Mouse (Mus musculus) neural tube, embryonic 11.5 days (tissue): Measurements from ENCODE around the gene Zfp687. TPM values are rescaled to one million over a fixed set of nuclear protein-coding genes. Genes with fewer than 3 reads are reported as not detected.

Source experiments
- ATAC-seq: fragments of 200-750 bp; cut with Nextera tagmentation; 2 replicates; pipeline ENCODE4 v1.8.0; 2017; ENCODE audit warnings: moderate number of reproducible peaks, mild to moderate bottlenecking, moderate TSS enrichment, moderate library complexity; ENCODE audit not compliant: insufficient read depth, low FRiP score, low TSS enrichment
- DNase-seq: peaks from one replicate; pipeline ENCODE4 v3.0.0-alpha.2; 2015; ENCODE audit warnings: low spot score
- H3K27ac ChIP-seq: fragments of 300-500 bp; sonication (generic); 2 replicates; pipeline ENCODE4 v1.5.1; 2014; ENCODE audit warnings: low read depth, mild to moderate bottlenecking, low read length
- H3K27me3 ChIP-seq: fragments of 300-500 bp; sonication (generic); 2 replicates; pipeline ENCODE4 v1.6.1; 2014; ENCODE audit warnings: mild to moderate bottlenecking, low read length, mixed read lengths; ENCODE audit not compliant: control insufficient read depth, insufficient read depth
- H3K36me3 ChIP-seq: fragments of 300-500 bp; sonication (generic); 2 replicates; pipeline ENCODE4 v1.6.1; 2014; ENCODE audit warnings: mild to moderate bottlenecking, low read length, moderate library complexity, mixed read lengths; ENCODE audit not compliant: control insufficient read depth, insufficient read depth
- H3K4me1 ChIP-seq: fragments of 300-500 bp; sonication (generic); 2 replicates; pipeline ENCODE4 v1.6.1; 2014; ENCODE audit warnings: low read length, mixed read lengths; ENCODE audit not compliant: control insufficient read depth, insufficient read depth
- H3K4me2 ChIP-seq: fragments of 300-500 bp; sonication (generic); 2 replicates; pipeline ENCODE4 v1.6.1; 2014; ENCODE audit warnings: low read depth, mild to moderate bottlenecking, moderate library complexity
- H3K4me3 ChIP-seq: fragments of 300-500 bp; sonication (generic); 2 replicates; pipeline ENCODE4 v1.5.1; 2014; ENCODE audit warnings: low read depth, low read length
- H3K9ac ChIP-seq: fragments of 300-500 bp; sonication (generic); 2 replicates; pipeline ENCODE4 v1.6.1; 2014; ENCODE audit warnings: mild to moderate bottlenecking, low read length
- H3K9me3 ChIP-seq: fragments of 300-500 bp; sonication (generic); 2 replicates; pipeline ENCODE4 v1.6.1; 2016; ENCODE audit warnings: low read length; ENCODE audit not compliant: control insufficient read depth
- WGBS: fragments of 180-500 bp; shearing (Covaris S2); extraction: QIAGEN DNeasy Blood & Tissue Kit; methylation state at CpG from one replicate; pipeline ENCODE4 v1.1.7; 2014; 5-methylcytosine and 5-hydroxymethylcytosine counted together
- microRNA-seq: library from miRNA; unstranded; fragments of <30 nt; microRNA quantifications from one replicate; pipeline ENCODE4, GENCODE M21; 2016
- polyA plus RNA-seq: library from polyadenylated mRNA; unstranded; fragments of >200 nt; fragmentation: Nextera tagmentation; extraction: Ambion mirVana; gene quantifications from 2 replicates; pipeline ENCODE4 v1.2.1, GENCODE M21; 2014

Zfp687 gene
- polyA plus RNA-seq, 1 experiment from 2014 or later: 27.6 TPM

GRCm38 (mm10) chr3:94960322-94960721 is 54.9 kb downstream of the Zfp687 start:
- peaks cover under 1% of the 10 kb centered on the region; the same call in 1 of the 2 replicates for H3K4me1 ChIP-seq
- H3K9me3 ChIP-seq: no peaks in the 10 kb centered on the region
- DNase-seq (no peak), ATAC-seq (no peak)
- no peaks in the 10 kb centered on the region for H3K27me3 ChIP-seq
- no peak overlapping the region for H3K9ac ChIP-seq
- no peak overlapping the region for H3K27ac ChIP-seq
- H3K4me3 ChIP-seq: no peak overlapping the region
- H3K36me3 ChIP-seq: peaks cover 2% of the 10 kb centered on the region; the same call in 1 of the 2 replicates
- WGBS: 59% methylated on average over 5 of the region's 5 CpGs
- no peak overlapping the region for H3K4me2 ChIP-seq

- Histone ChIP-seq H3K27me3 (no peaks in the 10 kb centered on the region), H3K9ac (no peak overlapping the region), H3K4me1 (peaks cover 5% of the 10 kb centered on the region; the same call in 1 of the 2 replicates), H3K4me2 (no peak overlapping the region), H3K4me3 (no peak overlapping the region), H3K9me3 (no peaks in the 10 kb centered on the region), H3K27ac (no peak overlapping the region), H3K36me3 (peaks cover 2% of the 10 kb centered on the region; the same call in 1 of the 2 replicates)
- no peak for DNase-seq
- WGBS: 58% methylated on average over 8 of the region's 8 CpGs
- no peak for ATAC-seq
These were observed 55.4 kb downstream of the Zfp687 start for GRCm38 (mm10) chr3:94959871-94960270.

- DNase-seq (no peak), ATAC-seq (no peak)
- no peak overlapping the region for H3K4me2 ChIP-seq
- H3K27ac ChIP-seq: no peak overlapping the region
- H3K9ac ChIP-seq: no peak overlapping the region
- 87% methylated on average over 8 of the region's 8 CpGs for WGBS
- H3K27me3 ChIP-seq: no peaks in the 10 kb centered on the region
- H3K4me3 ChIP-seq: no peak overlapping the region
- H3K36me3 ChIP-seq: peaks cover 2% of the 10 kb centered on the region; the same call in 1 of the 2 replicates
- H3K9me3 ChIP-seq: no peaks in the 10 kb centered on the region
- H3K4me1 ChIP-seq: peaks cover 6% of the 10 kb centered on the region; the same call in 1 of the 2 replicates
These were observed 57.0 kb downstream of the Zfp687 start for GRCm38 (mm10) chr3:94958295-94958694.

Small RNAs within 50 kb of the gene (microRNA-seq; reads per million reads assigned to microRNA genes)
- not detected for gene Mir7013

Other genes with a start within 250 kb of the Zfp687 start
- gene Cgn, start 229.0 kb downstream of the Zfp687 start, polyA plus RNA-seq: 2.5 and 3.0 TPM in 2 replicates
- 23.6 and 25.0 TPM in 2 replicates for gene Pogz, start 177.9 kb downstream of the Zfp687 start, polyA plus RNA-seq
- 375 and 398 TPM in 2 replicates for gene Psmb4, start 128.5 kb downstream of the Zfp687 start, polyA plus RNA-seq
- 6.2 and 7.8 TPM in 2 replicates for gene Selenbp1, start 82.4 kb downstream of the Zfp687 start, polyA plus RNA-seq
- gene Rfx5, start 61.4 kb downstream of the Zfp687 start, polyA plus RNA-seq: 7.1 and 7.2 TPM in 2 replicates
- 24.8 and 27.0 TPM in 2 replicates for gene Pi4kb, start 40.7 kb downstream of the Zfp687 start, polyA plus RNA-seq
- 315 and 321 TPM in 2 replicates for gene Psmd4, start 27.2 kb upstream of the Zfp687 start, polyA plus RNA-seq
- 12.3 and 13.4 TPM in 2 replicates for gene Pip5k1a, start 91.5 kb upstream of the Zfp687 start, polyA plus RNA-seq
- 243 and 248 TPM in 2 replicates for gene Vps72, start 95.6 kb upstream of the Zfp687 start, polyA plus RNA-seq
- 0.57 and 1.0 TPM in 2 replicates for gene Tmod4, start 109.0 kb upstream of the Zfp687 start, polyA plus RNA-seq
- 85.0 and 89.6 TPM in 2 replicates for gene Scnm1, start 118.6 kb upstream of the Zfp687 start, polyA plus RNA-seq
- 15.5 and 17.9 TPM in 2 replicates for gene Lysmd1, start 118.6 kb upstream of the Zfp687 start, polyA plus RNA-seq
- gene Tnfaip8l2, start 126.9 kb upstream of the Zfp687 start, polyA plus RNA-seq: 1.4 and 1.5 TPM in 2 replicates
- gene Sema6c, start 145.0 kb upstream of the Zfp687 start, polyA plus RNA-seq: 22.5 and 24.4 TPM in 2 replicates
- 4.7 and 4.8 TPM in 2 replicates for gene Gabpb2, start 202.5 kb upstream of the Zfp687 start, polyA plus RNA-seq
- gene Cdc42se1, start 213.3 kb upstream of the Zfp687 start, polyA plus RNA-seq: 104 and 109 TPM in 2 replicates
- gene Mllt11, start 216.7 kb upstream of the Zfp687 start, polyA plus RNA-seq: 173 and 176 TPM in 2 replicates
- 0.33 TPM in 1 of 2 replicates, not detected in the other for gene Gm128, start 226.2 kb upstream of the Zfp687 start, polyA plus RNA-seq
- gene Bnipl, start 235.7 kb upstream of the Zfp687 start, polyA plus RNA-seq: 0.31 and 0.54 TPM in 2 replicates